Mouse (Mus musculus) liver, embryonic 13.5 days (tissue): ENCODE data around the gene Mbd4. TPM values are rescaled to one million over a fixed set of nuclear protein-coding genes. Genes with fewer than 3 reads are reported as not detected.
"Not testable (repeated sequence)": the region's sequence is repeated elsewhere in the genome, so short reads cannot be mapped to it uniquely, and the experiment has no call there.

Experiments
- ATAC-seq: fragments of 200-750 bp; cut with Nextera tagmentation; 2 replicates; pipeline ENCODE4 v1.8.0; 2017; ENCODE audit warnings: low read depth, mild to moderate bottlenecking, moderate number of reproducible peaks, moderate library complexity
- DNase-seq: peaks from one replicate; pipeline ENCODE4 v3.0.0; 2022
- H3K27ac ChIP-seq: fragments of 300-500 bp; sonication (generic); 2 replicates; pipeline ENCODE4 v1.5.1; 2015; ENCODE audit warnings: moderate library complexity, mild to moderate bottlenecking, inconsistent platforms
- H3K27me3 ChIP-seq: fragments of 300-500 bp; sonication (generic); 2 replicates; pipeline ENCODE4 v1.6.1; 2015; ENCODE audit warnings: mild to moderate bottlenecking, inconsistent platforms
- H3K36me3 ChIP-seq: fragments of 300-500 bp; sonication (generic); 2 replicates; pipeline ENCODE4 v1.6.1; 2015; ENCODE audit warnings: mild to moderate bottlenecking, inconsistent platforms
- H3K4me1 ChIP-seq: fragments of 300-500 bp; sonication (generic); replicated peaks from 2 replicates; pipeline ENCODE4 v1.6.1; 2015; ENCODE audit warnings: inconsistent platforms
- H3K4me2 ChIP-seq: fragments of 300-500 bp; sonication (generic); 2 replicates; pipeline ENCODE4 v1.6.1; 2015; ENCODE audit warnings: inconsistent platforms, mild to moderate bottlenecking, moderate library complexity
- H3K4me3 ChIP-seq: fragments of 300-500 bp; sonication (generic); replicated peaks from 2 replicates; pipeline ENCODE4 v1.5.1; 2015; ENCODE audit warnings: mild to moderate bottlenecking, inconsistent platforms
- H3K9ac ChIP-seq: fragments of 300-500 bp; sonication (generic); 2 replicates; pipeline ENCODE4 v1.6.1; 2015; ENCODE audit warnings: mild to moderate bottlenecking, inconsistent platforms
- H3K9me3 ChIP-seq: fragments of 300-500 bp; sonication (generic); replicated peaks from 2 replicates; pipeline ENCODE4 v1.6.1; 2016; ENCODE audit warnings: inconsistent platforms
- WGBS: fragments of 180-500 bp; shearing (Covaris S2); methylation state at CpG from one replicate; pipeline ENCODE4 v1.1.7; 2015; ENCODE audit not compliant: insufficient replicate concordance; 5-methylcytosine and 5-hydroxymethylcytosine counted together
- polyA plus RNA-seq: library from polyadenylated mRNA; unstranded; fragments of >200 nt; fragmentation: Nextera tagmentation; extraction: Ambion mirVana; gene quantifications from 2 replicates; pipeline ENCODE4 v1.2.1, GENCODE M21; 2015

Gene Mbd4
- polyA plus RNA-seq, 1 experiment from 2014 or later = 9.9 TPM

- DNase-seq = no peak
- 85% methylated on average over 3 of the region's 3 CpGs for WGBS
Measured at GRCm38 (mm10) chr6:115888296-115888695, 35.1 kb upstream of the Mbd4 start.

GRCm38 (mm10) chr6:115886894-115887293, 33.7 kb upstream of the Mbd4 start:
- no peak overlapping the region for H3K27ac ChIP-seq
- H3K9me3 ChIP-seq = no peaks in the 10 kb centered on the region
- peak; percentile 51; the same call in 1 of the 2 replicates for ATAC-seq
- H3K4me2 ChIP-seq = no peak overlapping the region
- H3K4me3 ChIP-seq = no peak overlapping the region
- H3K4me1 ChIP-seq = 0 out of 2 replicates have a peak, but pooled peaks cover 7% of the 10 kb centered on the region
- H3K27me3 ChIP-seq = no peaks in the 10 kb centered on the region
- WGBS = 28% methylated on average over 4 of the region's 4 CpGs
- no peak for DNase-seq
- no peaks in the 10 kb centered on the region for H3K36me3 ChIP-seq
- H3K9ac ChIP-seq = no peak overlapping the region

More at GRCm38 (mm10) chr6:115888296-115888695, 35.1 kb upstream of the Mbd4 start:
- no peaks in the 10 kb centered on the region for H3K9me3 ChIP-seq
- H3K4me1 ChIP-seq = 0 out of 2 replicates have a peak, but pooled peaks cover 7% of the 10 kb centered on the region
- no peak overlapping the region for H3K9ac ChIP-seq
- H3K27me3 ChIP-seq = no peaks in the 10 kb centered on the region
- no peaks in the 10 kb centered on the region for H3K36me3 ChIP-seq
- no peak overlapping the region for H3K4me3 ChIP-seq
- ATAC-seq = no peak
- H3K4me2 ChIP-seq = no peak overlapping the region
- H3K27ac ChIP-seq = no peak overlapping the region

GRCm38 (mm10) chr6:115884018-115884417, 30.8 kb upstream of the Mbd4 start:
- no peak overlapping the region for H3K27ac ChIP-seq
- 0 out of 2 replicates have a peak, but pooled peaks cover 7% of the 10 kb centered on the region for H3K4me1 ChIP-seq
- DNase-seq (no peak), ATAC-seq (no peak)
- no peaks in the 10 kb centered on the region for H3K27me3 ChIP-seq
- no peak overlapping the region for H3K4me2 ChIP-seq
- no peaks in the 10 kb centered on the region for H3K36me3 ChIP-seq
- H3K4me3 ChIP-seq = no peak overlapping the region
- H3K9me3 ChIP-seq = no peaks in the 10 kb centered on the region
- H3K9ac ChIP-seq = no peak overlapping the region

- no peaks in the 10 kb centered on the region for H3K27me3 ChIP-seq
- ATAC-seq = peak; percentile 45; the same call in 1 of the 2 replicates
- H3K4me1 ChIP-seq = no peaks in the 10 kb centered on the region
- 50% methylated on average over 8 of the region's 8 CpGs for WGBS
- no peak overlapping the region for H3K4me3 ChIP-seq
- H3K9ac ChIP-seq = no peak overlapping the region
- no peaks in the 10 kb centered on the region for H3K36me3 ChIP-seq
- H3K4me2 ChIP-seq = no peak overlapping the region
- no peaks in the 10 kb centered on the region for H3K9me3 ChIP-seq
- no peak for DNase-seq
- H3K27ac ChIP-seq = no peak overlapping the region
Measured at GRCm38 (mm10) chr6:115880751-115881150, 27.6 kb upstream of the Mbd4 start.

- H3K36me3 ChIP-seq = no peaks in the 10 kb centered on the region
- no peaks in the 10 kb centered on the region for H3K27me3 ChIP-seq
- no peaks in the 10 kb centered on the region for H3K4me1 ChIP-seq
- no peak for DNase-seq
- no peak overlapping the region for H3K9ac ChIP-seq
- H3K4me2 ChIP-seq = no peak overlapping the region
- no peak for ATAC-seq
- no peak overlapping the region for H3K27ac ChIP-seq
- WGBS = 55% methylated on average over 6 of the region's 6 CpGs
- H3K9me3 ChIP-seq = no peaks in the 10 kb centered on the region
- no peak overlapping the region for H3K4me3 ChIP-seq
Measured at GRCm38 (mm10) chr6:115879736-115880135, 26.6 kb upstream of the Mbd4 start.

GRCm38 (mm10) chr6:115878694-115879093, 25.5 kb upstream of the Mbd4 start:
- no peak overlapping the region for H3K4me2 ChIP-seq
- ATAC-seq (no peak), DNase-seq (no peak)
- no peak overlapping the region for H3K9ac ChIP-seq
- no peaks in the 10 kb centered on the region for H3K36me3 ChIP-seq
- no peaks in the 10 kb centered on the region for H3K4me1 ChIP-seq
- WGBS = 70% methylated on average over 6 of the region's 6 CpGs
- no peak overlapping the region for H3K27ac ChIP-seq
- no peaks in the 10 kb centered on the region for H3K27me3 ChIP-seq
- H3K9me3 ChIP-seq = no peaks in the 10 kb centered on the region
- no peak overlapping the region for H3K4me3 ChIP-seq

- no peak for ATAC-seq
- H3K4me2 ChIP-seq = no peak overlapping the region
- WGBS = 30% methylated on average over 2 of the region's 2 CpGs
- no peak overlapping the region for H3K9ac ChIP-seq
- no peak overlapping the region for H3K4me3 ChIP-seq
- no peaks in the 10 kb centered on the region for H3K27me3 ChIP-seq
- H3K9me3 ChIP-seq = no peaks in the 10 kb centered on the region
- H3K36me3 ChIP-seq = no peaks in the 10 kb centered on the region
- H3K4me1 ChIP-seq = no peaks in the 10 kb centered on the region
- DNase-seq = no peak
- no peak overlapping the region for H3K27ac ChIP-seq
Measured at GRCm38 (mm10) chr6:115877239-115877638, 24.1 kb upstream of the Mbd4 start.

- H3K4me3 ChIP-seq, ATAC-seq, H3K4me2 ChIP-seq, H3K9ac ChIP-seq, H3K9me3 ChIP-seq, DNase-seq, H3K4me1 ChIP-seq, H3K36me3 ChIP-seq, H3K27ac ChIP-seq, H3K27me3 ChIP-seq: not testable (repeated sequence)
- WGBS = no CpG with 5 or more reads among the region's 3 CpGs
Measured at GRCm38 (mm10) chr6:115871318-115871717, 18.1 kb upstream of the Mbd4 start.

GRCm38 (mm10) chr6:115867157-115867556, 14.0 kb upstream of the Mbd4 start:
- not testable (repeated sequence) for H3K36me3 ChIP-seq, H3K27me3 ChIP-seq, H3K9ac ChIP-seq, H3K9me3 ChIP-seq, H3K4me3 ChIP-seq, H3K4me2 ChIP-seq, DNase-seq, H3K27ac ChIP-seq, ATAC-seq
- WGBS = no CpG with 5 or more reads among the region's 3 CpGs
- peaks cover 13% of the 10 kb centered on the region; the same call in 1 of the 2 replicates for H3K4me1 ChIP-seq

GRCm38 (mm10) chr6:115865246-115865645, 12.1 kb upstream of the Mbd4 start:
- Histone ChIP-seq H3K9me3 (no peaks in the 10 kb centered on the region), H3K27me3 (no peaks in the 10 kb centered on the region), H3K36me3 (no peaks in the 10 kb centered on the region), H3K4me2 (no peak overlapping the region), H3K4me3 (no peak overlapping the region), H3K4me1 (peaks cover 15% of the 10 kb centered on the region; the same call in 1 of the 2 replicates), H3K27ac (no peak overlapping the region), H3K9ac (no peak overlapping the region)
- 83% methylated on average over 4 of the region's 4 CpGs for WGBS
- ATAC-seq = no peak
- DNase-seq = no peak

- H3K9me3 ChIP-seq = no peaks in the 10 kb centered on the region
- 55% methylated on average over 7 of the region's 7 CpGs for WGBS
- H3K27ac ChIP-seq = peak overlapping the region; percentile 19; the same call in 1 of the 2 replicates
- ATAC-seq (no peak), DNase-seq (no peak)
- H3K4me1 ChIP-seq = peaks cover 25% of the 10 kb centered on the region
- no peak overlapping the region for H3K4me2 ChIP-seq
- no peaks in the 10 kb centered on the region for H3K27me3 ChIP-seq
- no peak overlapping the region for H3K9ac ChIP-seq
- no peak overlapping the region for H3K4me3 ChIP-seq
- no peaks in the 10 kb centered on the region for H3K36me3 ChIP-seq
Measured at GRCm38 (mm10) chr6:115863340-115863841, 10.2 kb upstream of the Mbd4 start.

GRCm38 (mm10) chr6:115860027-115860556, 6.9 kb upstream of the Mbd4 start:
- Histone ChIP-seq H3K9me3 (no peaks in the 10 kb centered on the region), H3K27ac (no peak overlapping the region), H3K4me2 (no peak overlapping the region), H3K9ac (no peak overlapping the region), H3K4me1 (peaks cover 26% of the 10 kb centered on the region), H3K36me3 (no peaks in the 10 kb centered on the region), H3K4me3 (no peak overlapping the region), H3K27me3 (no peaks in the 10 kb centered on the region)
- no peak for ATAC-seq
- WGBS = 57% methylated on average over 7 of the region's 7 CpGs
- no peak for DNase-seq
